Mouse (Mus musculus) CD4-positive, CD25-positive, alpha-beta regulatory T cell, adult 2 months (primary cell): ENCODE results near the gene Dynlt1f.
"Not testable (repeated sequence)": the region's sequence is repeated elsewhere in the genome, so short reads cannot be mapped to it uniquely, and the experiment has no call there.

Source experiments
- DNase-seq: peaks from one replicate; pipeline ENCODE4 v3.0.0-alpha.2; 2012; ENCODE audit warnings: low read depth, low spot score

Dynlt1f gene

GRCm38 (mm10) chr17:6655567-6656281, at the start of gene Dynlt1f:
Gene Dynlt1f (minus strand): TSS chr17:6655900.
- DNase-seq: peak; percentile 62

- DNase-seq: not testable (repeated sequence)
Observed at GRCm38 (mm10) chr17:6703381-6704270, 47.9 kb upstream of the Dynlt1f start.

- not testable (repeated sequence) for DNase-seq
Observed at GRCm38 (mm10) chr17:6702625-6703221, 47.0 kb upstream of the Dynlt1f start.

GRCm38 (mm10) chr17:6700077-6700476, 44.4 kb upstream of the Dynlt1f start:
- not testable (repeated sequence) for DNase-seq

GRCm38 (mm10) chr17:6699502-6699901, 43.8 kb upstream of the Dynlt1f start:
- not testable (repeated sequence) for DNase-seq

- DNase-seq: peak; percentile 60
Observed at GRCm38 (mm10) chr17:6697224-6697775, 41.6 kb upstream of the Dynlt1f start.

- peak; percentile 3 for DNase-seq
Observed at GRCm38 (mm10) chr17:6696521-6696920, 40.8 kb upstream of the Dynlt1f start.

- DNase-seq: not testable (repeated sequence)
Observed at GRCm38 (mm10) chr17:6695712-6696111, 40.0 kb upstream of the Dynlt1f start.

- peak; percentile 73 for DNase-seq
Observed at GRCm38 (mm10) chr17:6691596-6691995, 35.9 kb upstream of the Dynlt1f start.

GRCm38 (mm10) chr17:6689344-6689743, 33.6 kb upstream of the Dynlt1f start:
- not testable (repeated sequence) for DNase-seq

GRCm38 (mm10) chr17:6686299-6686971, 30.7 kb upstream of the Dynlt1f start:
- peak; percentile 19 for DNase-seq

- not testable (repeated sequence) for DNase-seq
Observed at GRCm38 (mm10) chr17:6685288-6685818, 29.7 kb upstream of the Dynlt1f start.

- not testable (repeated sequence) for DNase-seq
Observed at GRCm38 (mm10) chr17:6684464-6685287, 29.0 kb upstream of the Dynlt1f start.

- DNase-seq: not testable (repeated sequence)
Observed at GRCm38 (mm10) chr17:6683702-6684101, 28.0 kb upstream of the Dynlt1f start.

- not testable (repeated sequence) for DNase-seq
Observed at GRCm38 (mm10) chr17:6681721-6682120, 26.0 kb upstream of the Dynlt1f start.

- not testable (repeated sequence) for DNase-seq
Observed at GRCm38 (mm10) chr17:6678063-6678462, 22.4 kb upstream of the Dynlt1f start.

- not testable (repeated sequence) for DNase-seq
Observed at GRCm38 (mm10) chr17:6674297-6674696, 18.6 kb upstream of the Dynlt1f start.

- DNase-seq: not testable (repeated sequence)
Observed at GRCm38 (mm10) chr17:6668522-6668921, 12.8 kb upstream of the Dynlt1f start.

GRCm38 (mm10) chr17:6665389-6665788, 9.7 kb upstream of the Dynlt1f start:
- not testable (repeated sequence) for DNase-seq

- DNase-seq: peak; percentile 7
Observed at GRCm38 (mm10) chr17:6662840-6663239, 7.1 kb upstream of the Dynlt1f start.
